Mouse (Mus musculus): Measurements from ENCODE around the gene Vmn1r63. TPM values are rescaled to one million over a fixed set of nuclear protein-coding genes. Genes with fewer than 3 reads are reported as not detected.
"Not testable (repeated sequence)": the region's sequence is repeated elsewhere in the genome, so short reads cannot be mapped to it uniquely, and the experiment has no call there.

The Vmn1r63 gene
- not detected in 2 replicates for polyA plus RNA-seq (2015; fragmentation: Nextera tagmentation; extraction: Ambion mirVana)

GRCm38 (mm10) chr7:5805345-5805744 lies at the start of gene Vmn1r63:
Gene Vmn1r63 (minus strand): TSS chr7:5805445.
- not testable (repeated sequence) for H3K36me3 ChIP-seq (ENCODE audit: poor library complexity, severe bottlenecking); H3K4me2 ChIP-seq; H3K27me3 ChIP-seq; H3K9me3 ChIP-seq (replicated peaks); H3K4me3 ChIP-seq; ATAC-seq; H3K27ac ChIP-seq; H3K9ac ChIP-seq; H3K4me1 ChIP-seq
- no CpG with 5 or more reads among the region's 2 CpGs for WGBS

Other genes with a start within 250 kb of the Vmn1r63 start
- not detected in 2 replicates for gene Vmn1r61, start 192.2 kb downstream of the Vmn1r63 start, polyA plus RNA-seq (2015; fragmentation: Nextera tagmentation; extraction: Ambion mirVana)
- not detected in 2 replicates for gene Vmn1r62, start 131.8 kb downstream of the Vmn1r63 start, polyA plus RNA-seq (2015; fragmentation: Nextera tagmentation; extraction: Ambion mirVana)
- gene Vmn1r64, start 79.1 kb upstream of the Vmn1r63 start, polyA plus RNA-seq (2015; fragmentation: Nextera tagmentation; extraction: Ambion mirVana): not detected in 2 replicates
- not detected in 2 replicates for gene Vmn1r65, start 205.6 kb upstream of the Vmn1r63 start, polyA plus RNA-seq (2015; fragmentation: Nextera tagmentation; extraction: Ambion mirVana)
- not detected in 2 replicates for gene Nlrp4c, start 239.7 kb upstream of the Vmn1r63 start, polyA plus RNA-seq (2015; fragmentation: Nextera tagmentation; extraction: Ambion mirVana)